ENCODE assay signal across 10 mouse cellular contexts in genomic region chr10:126935121-126935520, GRCm38 (mm10). TPM values are rescaled to one million over a fixed set of nuclear protein-coding genes. Genes with fewer than 3 reads are reported as not detected.
DNase-seq lines count a peak whose midpoint lies in the region; ATAC-seq and TF ChIP-seq lines count a peak whose summit lies in the region.
"Had no signal": no experiment of that assay in that cellular context is flagged by ENCODE, and none has a peak within 500 bp of the region (broad histone marks: within the 10 kb centered on the region; RNA-seq: fewer than 3 reads in every experiment).

No protein-coding gene starts in this region.

- 0 out of 2 replicates have a peak overlapping the region, but pooled peaks have one; percentile 7 for H3K4me2 ChIP-seq in heart, embryonic 13.5 days
- H3K4me2 ChIP-seq in lung, embryonic 15.5 days: no peak overlapping the region
- H3K4me2 ChIP-seq in intestine, embryonic 14.5 days (ENCODE audit: low read length): peak overlapping the region; percentile 14; the same call in 1 of the 2 replicates
- peak overlapping the region; percentile 40; the same call in 1 of the 2 replicates for H3K4me2 ChIP-seq in stomach, embryonic 15.5 days

- TF ChIP-seq CTCF in lung, adult 2 months (IDR thresholded peaks at IDR 0.05; ENCODE audit: insufficient read depth, low read length): no peak

- H3K27ac ChIP-seq in heart, embryonic 13.5 days (replicated peaks): peak overlapping the region; percentile 78
- peak overlapping the region; percentile 55 for H3K27ac ChIP-seq in lung, embryonic 15.5 days
- peak overlapping the region; percentile 91 for H3K27ac ChIP-seq in intestine, embryonic 14.5 days (ENCODE audit: low read depth)
- peak overlapping the region; percentile 95 for H3K27ac ChIP-seq in stomach, embryonic 15.5 days

- WGBS in heart, embryonic 13.5 days: 80% methylated on average over 8 of the region's 8 CpGs
- 79% methylated on average over 8 of the region's 8 CpGs for WGBS in lung, embryonic 15.5 days
- 77% methylated on average over 8 of the region's 8 CpGs for WGBS in lung, adult 2 months
- 64% methylated on average over 8 of the region's 8 CpGs for WGBS in intestine, embryonic 14.5 days
- WGBS in stomach, embryonic 15.5 days: 57% methylated on average over 8 of the region's 8 CpGs

- no peak for DNase-seq in heart, adult 8-10 months (ENCODE audit: low spot score)
- no peak for DNase-seq in lung, adult 2 months
- peak; percentile 68 for DNase-seq in intestine, embryonic 14.5 days (ENCODE audit: low spot score)
- DNase-seq in right cerebral cortex, adult 2 months (ENCODE audit: low spot score in 2 of 2): no peak
- DNase-seq in layer of hippocampus, adult 9-10 months (ENCODE audit: low spot score): no peak
- DNase-seq: cerebellum, postnatal 10 days had no signal

- no peak for ATAC-seq in heart, embryonic 13.5 days (ENCODE audit: extremely low read depth, insufficient number of reproducible peaks, low FRiP score, low TSS enrichment)
- ATAC-seq in lung, embryonic 15.5 days (ENCODE audit: borderline replicate concordance, extremely low read depth, low FRiP score, low TSS enrichment): no peak
- no peak; the same call in 1 of the 2 replicates for ATAC-seq in intestine, embryonic 14.5 days (replicated peaks; ENCODE audit: low FRiP score, low TSS enrichment, low read depth)
- no peak for ATAC-seq in stomach, embryonic 15.5 days (ENCODE audit: insufficient read depth, low FRiP score, low read depth)
- ATAC-seq: inflammation-experienced regulatory T-cells, adult 6 months had no signal

- no peak for TF ChIP-seq POLR2A in lung, adult 2 months (IDR thresholded peaks at IDR 0.05; ENCODE audit: borderline replicate concordance, extremely low read depth, low read depth, low read length)

- H3K27me3 ChIP-seq in heart, embryonic 13.5 days (replicated peaks): no peaks in the 10 kb centered on the region
- H3K27me3 ChIP-seq in lung, embryonic 15.5 days: no peaks in the 10 kb centered on the region
- H3K27me3 ChIP-seq in intestine, embryonic 14.5 days (replicated peaks; ENCODE audit: control insufficient read depth, insufficient read depth, low read length): no peaks in the 10 kb centered on the region
- H3K27me3 ChIP-seq in stomach, embryonic 15.5 days (replicated peaks): no peaks in the 10 kb centered on the region

- peaks cover 39% of the 10 kb centered on the region for H3K4me1 ChIP-seq in heart, embryonic 13.5 days
- H3K4me1 ChIP-seq in lung, embryonic 15.5 days: peaks cover 33% of the 10 kb centered on the region
- peaks cover 5% of the 10 kb centered on the region for H3K4me1 ChIP-seq in lung, adult 2 months (ENCODE audit: control insufficient read depth, insufficient read depth, low read length)
- peaks cover 42% of the 10 kb centered on the region for H3K4me1 ChIP-seq in intestine, embryonic 14.5 days (replicated peaks; ENCODE audit: control insufficient read depth, insufficient read depth, low read length)
- H3K4me1 ChIP-seq in stomach, embryonic 15.5 days: peaks cover 33% of the 10 kb centered on the region

- H3K9me3 ChIP-seq in heart, embryonic 13.5 days: peaks cover 4% of the 10 kb centered on the region; the same call in 1 of the 2 replicates
- H3K9me3 ChIP-seq in lung, embryonic 15.5 days: no peaks in the 10 kb centered on the region
- peaks cover 9% of the 10 kb centered on the region; the same call in 1 of the 2 replicates for H3K9me3 ChIP-seq in intestine, embryonic 14.5 days (ENCODE audit: control insufficient read depth, low read length)
- no peaks in the 10 kb centered on the region for H3K9me3 ChIP-seq in stomach, embryonic 15.5 days

- no peaks in the 10 kb centered on the region for H3K36me3 ChIP-seq in heart, embryonic 13.5 days
- no peaks in the 10 kb centered on the region for H3K36me3 ChIP-seq in lung, embryonic 15.5 days
- no peaks in the 10 kb centered on the region for H3K36me3 ChIP-seq in intestine, embryonic 14.5 days (ENCODE audit: control insufficient read depth, insufficient read depth, low read length)
- H3K36me3 ChIP-seq in stomach, embryonic 15.5 days: no peaks in the 10 kb centered on the region

- no peak overlapping the region for H3K4me3 ChIP-seq in heart, embryonic 13.5 days
- H3K4me3 ChIP-seq in lung, embryonic 15.5 days: no peak overlapping the region
- no peak overlapping the region for H3K4me3 ChIP-seq in lung, adult 2 months (replicated peaks; ENCODE audit: extremely low read depth, low read depth, low read length)
- H3K4me3 ChIP-seq in intestine, embryonic 14.5 days (ENCODE audit: low read depth, low read length): no peak overlapping the region
- no peak overlapping the region for H3K4me3 ChIP-seq in stomach, embryonic 15.5 days (replicated peaks)

- peak overlapping the region; percentile 64 for H3K9ac ChIP-seq in heart, embryonic 13.5 days
- H3K9ac ChIP-seq in lung, embryonic 15.5 days: no peak overlapping the region
- no peak overlapping the region for H3K9ac ChIP-seq in intestine, embryonic 14.5 days (ENCODE audit: low read length)
- H3K9ac ChIP-seq in stomach, embryonic 15.5 days: no peak overlapping the region

RNA-seq across cellular contexts. Expression of gene Atp23, which starts 34.0 kb away (rescaled TPM):
- 6.4 and 8.6 TPM in 2 replicates for polyA plus RNA-seq in heart, embryonic 13.5 days (2015; fragmentation: Nextera tagmentation; extraction: Ambion mirVana)
- 1 to 10 TPM; 3.7 to 5.8 (median 4.7) TPM for total RNA-seq in heart, adult 8-10 months (2022)
- polyA plus RNA-seq in lung, embryonic 15.5 days (2015; fragmentation: Nextera tagmentation; extraction: Ambion mirVana): 16.2 and 18.7 TPM in 2 replicates
- polyA plus RNA-seq in lung, adult 2 months (2012; rRNA removed): 6.1 and 6.6 TPM in 2 replicates
- 21.8 and 22.9 TPM in 2 replicates for polyA plus RNA-seq in intestine, embryonic 14.5 days (2014; fragmentation: Nextera tagmentation; extraction: Ambion mirVana)
- 17.9 and 18.2 TPM in 2 replicates for polyA plus RNA-seq in stomach, embryonic 15.5 days (2015; fragmentation: Nextera tagmentation; extraction: Ambion mirVana)

RNA-seq across cellular contexts. Expression of gene Ctdsp2, which starts 43.4 kb away (rescaled TPM):
- polyA plus RNA-seq in heart, embryonic 13.5 days (2015; fragmentation: Nextera tagmentation; extraction: Ambion mirVana): 37.1 and 39.6 TPM in 2 replicates
- total RNA-seq in heart, adult 8-10 months (2022): 100 to 1,000 TPM in 2 of 4 experiments, 10 to 100 TPM in 2; 84.6 to 110 (median 95.0) TPM
- polyA plus RNA-seq in lung, embryonic 15.5 days (2015; fragmentation: Nextera tagmentation; extraction: Ambion mirVana): 68.6 and 73.1 TPM in 2 replicates
- polyA plus RNA-seq in lung, adult 2 months (2012; rRNA removed): 182 and 227 TPM in 2 replicates
- 99.2 and 101 TPM in 2 replicates for polyA plus RNA-seq in intestine, embryonic 14.5 days (2014; fragmentation: Nextera tagmentation; extraction: Ambion mirVana)
- 57.0 and 63.2 TPM in 2 replicates for polyA plus RNA-seq in stomach, embryonic 15.5 days (2015; fragmentation: Nextera tagmentation; extraction: Ambion mirVana)
